15 mouse cellular contexts compared by ENCODE assay signal in the genomic region with DNA sequence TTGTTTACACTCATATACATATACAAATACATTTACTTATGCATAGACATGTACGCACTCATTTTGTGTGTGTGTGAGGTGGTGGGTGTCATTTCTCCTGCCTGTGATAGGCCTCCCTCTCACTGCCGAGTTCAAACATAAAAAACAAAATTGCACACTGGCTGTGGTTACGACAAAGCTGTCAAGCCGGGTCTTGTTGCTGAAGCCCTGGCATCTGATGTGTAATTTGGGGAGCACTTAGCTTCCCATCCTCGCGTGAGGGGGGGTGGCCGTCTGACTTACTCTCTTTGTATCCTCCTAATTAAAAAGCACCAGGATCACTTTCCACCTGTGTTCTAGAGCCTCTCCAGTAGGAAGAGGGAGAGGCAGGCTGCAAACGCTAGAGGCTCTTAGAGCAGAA. TPM values are rescaled to one million over a fixed set of nuclear protein-coding genes. Genes with fewer than 3 reads are reported as not detected.
DNase-seq lines count a peak whose midpoint lies in the region; ATAC-seq and TF ChIP-seq lines count a peak whose summit lies in the region.
"Had no signal": no experiment of that assay in that cellular context is flagged by ENCODE, and none has a peak within 500 bp of the region (broad histone marks: within the 10 kb centered on the region; RNA-seq: fewer than 3 reads in every experiment).

No protein-coding gene starts in this region.

- DNase-seq in forebrain, embryonic 14.5 days (ENCODE audit: low spot score) = no peak
- no peak for DNase-seq in forebrain, postnatal 0 days
- no peak for DNase-seq in stomach, postnatal 0 days (ENCODE audit: low spot score)
- DNase-seq in layer of hippocampus, adult 2 months (ENCODE audit: low spot score in 2 of 2) = no peak
- DNase-seq: adrenal gland, adult 8-10 months; heart, adult 2 months; heart, postnatal 4 days; kidney, adult 8-10 months; lung, postnatal 36 days had no signal

- no peak overlapping the region for H3K27ac ChIP-seq in forebrain, embryonic 14.5 days (ENCODE audit: low read depth, low read length)
- no peak overlapping the region for H3K27ac ChIP-seq in forebrain, postnatal 0 days (ENCODE audit: low read depth, low read length)
- 0 out of 2 replicates have a peak overlapping the region, but pooled peaks have one; percentile 99 for H3K27ac ChIP-seq in midbrain, embryonic 13.5 days
- H3K27ac ChIP-seq in midbrain, embryonic 16.5 days (ENCODE audit: low read length) = no peak overlapping the region
- peak overlapping the region; percentile 100 for H3K27ac ChIP-seq in embryonic facial prominence, embryonic 13.5 days
- peak overlapping the region; percentile 45; the same call in 1 of the 2 replicates for H3K27ac ChIP-seq in stomach, postnatal 0 days (replicated peaks)
- H3K27ac ChIP-seq in layer of hippocampus, adult 2 months = no peak overlapping the region
- H3K27ac ChIP-seq: heart, adult 2 months had no signal

- 29% methylated on average over 8 of the region's 8 CpGs for WGBS in forebrain, embryonic 14.5 days
- 29% methylated on average over 8 of the region's 8 CpGs for WGBS in forebrain, postnatal 0 days
- WGBS in midbrain, embryonic 13.5 days = 55% methylated on average over 8 of the region's 8 CpGs
- 52% methylated on average over 8 of the region's 8 CpGs for WGBS in midbrain, embryonic 16.5 days
- 28% methylated on average over 8 of the region's 8 CpGs for WGBS in embryonic facial prominence, embryonic 13.5 days
- 48% methylated on average over 8 of the region's 8 CpGs for WGBS in stomach, postnatal 0 days

- TF ChIP-seq EP300 in stomach, postnatal 0 days (optimal IDR thresholded peaks at IDR 0.05) = no peak

- no peak overlapping the region for H3K4me3 ChIP-seq in forebrain, embryonic 14.5 days (ENCODE audit: low read depth, low read length)
- H3K4me3 ChIP-seq in forebrain, postnatal 0 days (ENCODE audit: low read depth, low read length) = no peak overlapping the region
- H3K4me3 ChIP-seq in midbrain, embryonic 13.5 days (replicated peaks) = no peak overlapping the region
- H3K4me3 ChIP-seq in midbrain, embryonic 16.5 days (ENCODE audit: low read depth, low read length) = no peak overlapping the region
- no peak overlapping the region for H3K4me3 ChIP-seq in embryonic facial prominence, embryonic 13.5 days
- H3K4me3 ChIP-seq in stomach, postnatal 0 days (ENCODE audit: low read depth, low read length) = no peak overlapping the region
- H3K4me3 ChIP-seq in layer of hippocampus, adult 2 months = no peak overlapping the region
- H3K4me3 ChIP-seq: heart, adult 2 months; myocyte had no signal

- no peak for TF ChIP-seq CTCF in forebrain, postnatal 0 days (IDR thresholded peaks at IDR 0.05; ENCODE audit: low read depth)
- TF ChIP-seq CTCF in stomach, postnatal 0 days (IDR thresholded peaks at IDR 0.05; ENCODE audit: low read depth) = no peak
- no peak for TF ChIP-seq CTCF in layer of hippocampus, adult 2 months (conservative IDR thresholded peaks at IDR 0.05)

- H3K27me3 ChIP-seq in forebrain, embryonic 14.5 days (replicated peaks; ENCODE audit: control insufficient read depth, insufficient read depth, low read length) = no peaks in the 10 kb centered on the region
- H3K27me3 ChIP-seq in forebrain, postnatal 0 days (ENCODE audit: insufficient read depth, low read length) = no peaks in the 10 kb centered on the region
- H3K27me3 ChIP-seq in midbrain, embryonic 13.5 days = no peaks in the 10 kb centered on the region
- H3K27me3 ChIP-seq in midbrain, embryonic 16.5 days (ENCODE audit: control insufficient read depth, insufficient read depth, low read depth, low read length) = no peaks in the 10 kb centered on the region
- H3K27me3 ChIP-seq in embryonic facial prominence, embryonic 13.5 days = no peaks in the 10 kb centered on the region
- H3K27me3 ChIP-seq in stomach, postnatal 0 days (ENCODE audit: control insufficient read depth, insufficient read depth, low read length) = no peaks in the 10 kb centered on the region
- H3K27me3 ChIP-seq: Patski had no signal

- no peaks in the 10 kb centered on the region for H3K9me3 ChIP-seq in forebrain, embryonic 14.5 days (replicated peaks; ENCODE audit: control insufficient read depth, low read length)
- H3K9me3 ChIP-seq in forebrain, postnatal 0 days (ENCODE audit: low read length) = no peaks in the 10 kb centered on the region
- no peaks in the 10 kb centered on the region for H3K9me3 ChIP-seq in midbrain, embryonic 13.5 days
- H3K9me3 ChIP-seq in midbrain, embryonic 16.5 days (replicated peaks; ENCODE audit: control insufficient read depth, low read length, poor library complexity, severe bottlenecking) = no peaks in the 10 kb centered on the region
- H3K9me3 ChIP-seq in embryonic facial prominence, embryonic 13.5 days = no peaks in the 10 kb centered on the region
- H3K9me3 ChIP-seq in stomach, postnatal 0 days (ENCODE audit: control insufficient read depth, low read length) = no peaks in the 10 kb centered on the region

- ATAC-seq in forebrain, embryonic 14.5 days = no peak
- ATAC-seq in forebrain, postnatal 0 days = no peak
- ATAC-seq in midbrain, embryonic 13.5 days = no peak
- ATAC-seq in midbrain, embryonic 16.5 days = no peak
- ATAC-seq in embryonic facial prominence, embryonic 13.5 days (ENCODE audit: insufficient number of reproducible peaks, insufficient read depth, low FRiP score, low TSS enrichment, low read depth) = no peak
- no peak for ATAC-seq in stomach, postnatal 0 days (ENCODE audit: low FRiP score, low TSS enrichment)
- ATAC-seq in erythroblast, adult 5-6 weeks (replicated peaks; ENCODE audit: low FRiP score, poor library complexity, severe bottlenecking) = no peak
- ATAC-seq: Patski had no signal

- peak overlapping the region; percentile 10; the same call in 1 of the 2 replicates for H3K9ac ChIP-seq in forebrain, embryonic 14.5 days (ENCODE audit: low read length)
- H3K9ac ChIP-seq in forebrain, postnatal 0 days = no peak overlapping the region
- H3K9ac ChIP-seq in midbrain, embryonic 13.5 days (replicated peaks) = 0 out of 2 replicates have a peak overlapping the region, but pooled peaks have one; percentile 3
- H3K9ac ChIP-seq in midbrain, embryonic 16.5 days (ENCODE audit: low read depth, low read length) = no peak overlapping the region
- no peak overlapping the region for H3K9ac ChIP-seq in embryonic facial prominence, embryonic 13.5 days
- no peak overlapping the region for H3K9ac ChIP-seq in stomach, postnatal 0 days (ENCODE audit: low read length)

- no peaks in the 10 kb centered on the region for H3K36me3 ChIP-seq in forebrain, embryonic 14.5 days (ENCODE audit: control insufficient read depth, insufficient read depth, low read length)
- H3K36me3 ChIP-seq in forebrain, postnatal 0 days (ENCODE audit: insufficient read depth) = no peaks in the 10 kb centered on the region
- H3K36me3 ChIP-seq in midbrain, embryonic 13.5 days = no peaks in the 10 kb centered on the region
- no peaks in the 10 kb centered on the region for H3K36me3 ChIP-seq in midbrain, embryonic 16.5 days (ENCODE audit: control insufficient read depth, insufficient read depth, low read length)
- H3K36me3 ChIP-seq in embryonic facial prominence, embryonic 13.5 days = no peaks in the 10 kb centered on the region
- no peaks in the 10 kb centered on the region for H3K36me3 ChIP-seq in stomach, postnatal 0 days (ENCODE audit: control insufficient read depth, insufficient read depth, low read length)

- peaks cover 32% of the 10 kb centered on the region for H3K4me1 ChIP-seq in forebrain, embryonic 14.5 days (ENCODE audit: control insufficient read depth, insufficient read depth, low read length)
- H3K4me1 ChIP-seq in forebrain, postnatal 0 days (ENCODE audit: insufficient read depth) = peaks cover 13% of the 10 kb centered on the region
- H3K4me1 ChIP-seq in midbrain, embryonic 13.5 days (replicated peaks) = peaks cover 51% of the 10 kb centered on the region
- H3K4me1 ChIP-seq in midbrain, embryonic 16.5 days (ENCODE audit: control insufficient read depth, insufficient read depth, low read length) = peaks cover 28% of the 10 kb centered on the region
- peaks cover 60% of the 10 kb centered on the region for H3K4me1 ChIP-seq in embryonic facial prominence, embryonic 13.5 days
- H3K4me1 ChIP-seq in stomach, postnatal 0 days (replicated peaks; ENCODE audit: control insufficient read depth, insufficient read depth) = peaks cover 5% of the 10 kb centered on the region; the same call in 1 of the 2 replicates

- H3K4me2 ChIP-seq in forebrain, embryonic 14.5 days (ENCODE audit: low read length) = no peak overlapping the region
- H3K4me2 ChIP-seq in forebrain, postnatal 0 days (ENCODE audit: low read depth) = no peak overlapping the region
- no peak overlapping the region for H3K4me2 ChIP-seq in midbrain, embryonic 13.5 days (replicated peaks)
- no peak overlapping the region for H3K4me2 ChIP-seq in midbrain, embryonic 16.5 days (ENCODE audit: low read length)
- H3K4me2 ChIP-seq in embryonic facial prominence, embryonic 13.5 days = no peak overlapping the region
- H3K4me2 ChIP-seq in stomach, postnatal 0 days (replicated peaks; ENCODE audit: low read depth) = no peak overlapping the region

RNA-seq across cellular contexts. Expression of a gene that starts 37.8 kb away (rescaled TPM):
- polyA plus RNA-seq in forebrain, embryonic 14.5 days (2014; fragmentation: Nextera tagmentation; extraction: Ambion mirVana) = 0.77 and 1.3 TPM in 2 replicates
- 3.4 and 5.5 TPM in 2 replicates for total RNA-seq in forebrain, postnatal 0 days (2014; rRNA removed)
- 0.75 and 1.2 TPM in 2 replicates for polyA plus RNA-seq in forebrain, postnatal 0 days (2015; fragmentation: Nextera tagmentation; extraction: Ambion mirVana)
- polyA plus RNA-seq in midbrain, embryonic 13.5 days (2015; fragmentation: Nextera tagmentation; extraction: Ambion mirVana) = 1.00 and 1.4 TPM in 2 replicates
- polyA plus RNA-seq in midbrain, embryonic 16.5 days (2015; fragmentation: Nextera tagmentation; extraction: Ambion mirVana) = 1.9 and 2.2 TPM in 2 replicates
- 2.1 and 3.0 TPM in 2 replicates for polyA plus RNA-seq in embryonic facial prominence, embryonic 13.5 days (2015; fragmentation: Nextera tagmentation; extraction: Ambion mirVana)
- polyA plus RNA-seq in stomach, postnatal 0 days (2015; fragmentation: Nextera tagmentation; extraction: Ambion mirVana) = 2.8 and 3.1 TPM in 2 replicates
- 10 to 100 TPM; 45.6 to 55.5 TPM for total RNA-seq in layer of hippocampus, adult 2 months (2021)
- 0.19 and 2.7 TPM in 2 replicates for total RNA-seq in erythroblast, adult 5-6 weeks (2015; ENCODE audit: low replicate concordance)
- 1.3 TPM in 2 replicates for total RNA-seq in erythroblast, adult 5-6 weeks (2017; ENCODE audit: low replicate concordance)

Comparison
In these comparisons a context has a peak if more than half of its experiments do, and no peak if none do; other contexts are left out.
1. H3K27ac ChIP-seq: peak in midbrain, embryonic 13.5 days (single experiment), embryonic facial prominence, embryonic 13.5 days (single experiment) and stomach, postnatal 0 days (single experiment); none in forebrain, embryonic 14.5 days (single experiment), forebrain, postnatal 0 days (single experiment), midbrain, embryonic 16.5 days (single experiment) and layer of hippocampus, adult 2 months (single experiment).
2. H3K9ac ChIP-seq: peak in forebrain, embryonic 14.5 days (single experiment) and midbrain, embryonic 13.5 days (single experiment); none in forebrain, postnatal 0 days (single experiment), midbrain, embryonic 16.5 days (single experiment), embryonic facial prominence, embryonic 13.5 days (single experiment) and stomach, postnatal 0 days (single experiment).